Mouse (Mus musculus) limb, embryonic 12.5 days (tissue): ENCODE data around the gene B4gat1. TPM values are rescaled to one million over a fixed set of nuclear protein-coding genes. Genes with fewer than 3 reads are reported as not detected.
"Not testable (repeated sequence)": the region's sequence is repeated elsewhere in the genome, so short reads cannot be mapped to it uniquely, and the experiment has no call there.

Experiments
- ATAC-seq: fragments of 200-750 bp; cut with Nextera tagmentation; 2 replicates; pipeline ENCODE4 v1.8.0; 2017; ENCODE audit warnings: low read depth, moderate TSS enrichment; ENCODE audit not compliant: insufficient number of reproducible peaks, insufficient read depth, low FRiP score, low TSS enrichment
- H3K27ac ChIP-seq: fragments of 300-500 bp; sonication (generic); 2 replicates; pipeline ENCODE4 v1.5.1; 2016; ENCODE audit warnings: mild to moderate bottlenecking, moderate library complexity
- H3K27me3 ChIP-seq: fragments of 300-500 bp; sonication (generic); 2 replicates; pipeline ENCODE4 v1.6.1; 2016; ENCODE audit warnings: mild to moderate bottlenecking, moderate library complexity
- H3K36me3 ChIP-seq: fragments of 300-500 bp; sonication (generic); 2 replicates; pipeline ENCODE4 v1.6.1; 2016; ENCODE audit warnings: mild to moderate bottlenecking, moderate library complexity
- H3K4me1 ChIP-seq: fragments of 300-500 bp; sonication (generic); replicated peaks from 2 replicates; pipeline ENCODE4 v1.6.1; 2016
- H3K4me2 ChIP-seq: fragments of 300-500 bp; sonication (generic); 2 replicates; pipeline ENCODE4 v1.6.1; 2016; ENCODE audit warnings: mild to moderate bottlenecking, moderate library complexity
- H3K4me3 ChIP-seq: fragments of 300-500 bp; sonication (generic); replicated peaks from 2 replicates; pipeline ENCODE4 v1.5.1; 2016; ENCODE audit warnings: mild to moderate bottlenecking
- H3K9ac ChIP-seq: fragments of 300-500 bp; sonication (generic); replicated peaks from 2 replicates; pipeline ENCODE4 v1.6.1; 2016; ENCODE audit warnings: mild to moderate bottlenecking, moderate library complexity
- H3K9me3 ChIP-seq: fragments of 300-500 bp; sonication (generic); 2 replicates; pipeline ENCODE4 v1.6.1; 2016; ENCODE audit warnings: mild to moderate bottlenecking, moderate library complexity
- WGBS: fragments of 180-500 bp; shearing (Covaris S2); methylation state at CpG from one replicate; pipeline ENCODE4 v1.1.7; 2016; 5-methylcytosine and 5-hydroxymethylcytosine counted together
- polyA plus RNA-seq: library from polyadenylated mRNA; unstranded; fragments of >200 nt; fragmentation: Nextera tagmentation; extraction: Ambion mirVana; gene quantifications from 2 replicates; pipeline ENCODE4 v1.2.1, GENCODE M21; 2016

B4gat1 gene
- polyA plus RNA-seq, 1 experiment from 2014 or later, result 42.3 TPM

- ATAC-seq, H3K27ac ChIP-seq, H3K4me2 ChIP-seq, H3K9ac ChIP-seq, H3K9me3 ChIP-seq, H3K4me3 ChIP-seq: not testable (repeated sequence)
- H3K36me3 ChIP-seq, result peaks cover 20% of the 10 kb centered on the region
- peaks cover 54% of the 10 kb centered on the region for H3K27me3 ChIP-seq
- peaks cover 24% of the 10 kb centered on the region for H3K4me1 ChIP-seq
- 57% methylated on average over 4 of the region's 4 CpGs for WGBS
Measured at GRCm38 (mm10) chr19:5086533-5086932, 47.9 kb downstream of the B4gat1 start.

- ATAC-seq, result peak; percentile 92
- Histone ChIP-seq H3K9me3 (no peaks in the 10 kb centered on the region), H3K4me3 (peak within 1 kb of the TSS; percentile 82), H3K4me2 (peak within 1 kb of the TSS; percentile 85), H3K4me1 (peaks cover 24% of the 10 kb centered on the region), H3K9ac (peak within 1 kb of the TSS; percentile 74), H3K27me3 (peaks cover 38% of the 10 kb centered on the region), H3K27ac (peak within 1 kb of the TSS; percentile 64; the same call in 1 of the 2 replicates), H3K36me3 (peaks cover 35% of the 10 kb centered on the region)
- under 1% methylated on average over 58 of the region's 58 CpGs for WGBS
Measured at GRCm38 (mm10) chr19:5087884-5088728, 49.5 kb downstream of the B4gat1 start, which contains the start of gene Yif1a. TSS of gene Yif1a (plus strand) at chr19:5088538.

GRCm38 (mm10) chr19:5089324-5089723 is 50.7 kb downstream of the B4gat1 start:
- peak overlapping the region; percentile 74 for H3K9ac ChIP-seq
- H3K27me3 ChIP-seq, result peaks cover 26% of the 10 kb centered on the region
- no peak overlapping the region for H3K27ac ChIP-seq
- no peak for ATAC-seq
- H3K36me3 ChIP-seq, result peaks cover 44% of the 10 kb centered on the region
- peak overlapping the region; percentile 82 for H3K4me3 ChIP-seq
- WGBS, result 95% methylated on average over 4 of the region's 4 CpGs
- peak overlapping the region; percentile 85 for H3K4me2 ChIP-seq
- peaks cover 31% of the 10 kb centered on the region for H3K4me1 ChIP-seq
- H3K9me3 ChIP-seq, result no peaks in the 10 kb centered on the region

Other genes with a start within 250 kb of the B4gat1 start
- gene Rbm4, start 244.9 kb upstream of the B4gat1 start, polyA plus RNA-seq, result 80.1 and 90.2 TPM in 2 replicates
- gene Gm21992, start 227.2 kb upstream of the B4gat1 start, polyA plus RNA-seq, result 36.3 and 57.2 TPM in 2 replicates
- gene Rbm14, start 227.2 kb upstream of the B4gat1 start, polyA plus RNA-seq, result 113 and 114 TPM in 2 replicates
- 56.4 and 60.4 TPM in 2 replicates for gene Ccs, start 199.5 kb upstream of the B4gat1 start, polyA plus RNA-seq
- 0.06 and 0.09 TPM in 2 replicates for gene Ccdc87, start 199.5 kb upstream of the B4gat1 start, polyA plus RNA-seq
- 31.6 and 36.0 TPM in 2 replicates for gene Ctsf, start 183.7 kb upstream of the B4gat1 start, polyA plus RNA-seq
- 9.0 and 9.1 TPM in 2 replicates for gene Actn3, start 160.9 kb upstream of the B4gat1 start, polyA plus RNA-seq
- 9.5 and 10.7 TPM in 2 replicates for gene Zdhhc24, start 160.2 kb upstream of the B4gat1 start, polyA plus RNA-seq
- gene Bbs1, start 132.2 kb upstream of the B4gat1 start, polyA plus RNA-seq, result 5.1 and 6.5 TPM in 2 replicates
- 148 and 152 TPM in 2 replicates for gene Dpp3, start 110.5 kb upstream of the B4gat1 start, polyA plus RNA-seq
- gene Peli3, start 95.7 kb upstream of the B4gat1 start, polyA plus RNA-seq, result 3.4 and 4.5 TPM in 2 replicates
- 153 and 154 TPM in 2 replicates for gene Mrpl11, start 76.7 kb upstream of the B4gat1 start, polyA plus RNA-seq
- not detected in 2 replicates for gene Npas4, start 48.5 kb upstream of the B4gat1 start, polyA plus RNA-seq
- gene Slc29a2, start 15.0 kb upstream of the B4gat1 start, polyA plus RNA-seq, result 4.9 and 5.7 TPM in 2 replicates
- gene AC124502.3, start 65 bp downstream of the B4gat1 start, polyA plus RNA-seq, result 2.4 and 4.1 TPM in 2 replicates
- gene Brms1, start 2.5 kb downstream of the B4gat1 start, polyA plus RNA-seq, result 48.3 and 49.5 TPM in 2 replicates
- gene Rin1, start 11.7 kb downstream of the B4gat1 start, polyA plus RNA-seq, result 2.4 and 2.5 TPM in 2 replicates
- gene Cd248, start 29.3 kb downstream of the B4gat1 start, polyA plus RNA-seq, result 30.6 and 38.1 TPM in 2 replicates
- gene Tmem151a, start 46.7 kb downstream of the B4gat1 start, polyA plus RNA-seq, result 2.3 and 2.8 TPM in 2 replicates
- 60.7 and 69.4 TPM in 2 replicates for gene Yif1a, start 49.7 kb downstream of the B4gat1 start, polyA plus RNA-seq
- 43.0 and 46.3 TPM in 2 replicates for gene Cnih2, start 59.7 kb downstream of the B4gat1 start, polyA plus RNA-seq
- 237 and 239 TPM in 2 replicates for gene Rab1b, start 68.2 kb downstream of the B4gat1 start, polyA plus RNA-seq
- gene Klc2, start 79.7 kb downstream of the B4gat1 start, polyA plus RNA-seq, result 28.1 and 32.1 TPM in 2 replicates
- gene Pacs1, start 234.3 kb downstream of the B4gat1 start, polyA plus RNA-seq, result 25.9 and 32.2 TPM in 2 replicates